Mouse (Mus musculus): ENCODE measurements around the gene Nup62cl. TPM values are rescaled to one million over a fixed set of nuclear protein-coding genes. Genes with fewer than 3 reads are reported as not detected.
A peak's percentile ranks its signal among the peaks of the same experiment; 100 is the strongest.

Gene Nup62cl
- 1 to 10 TPM in 1 of 2 experiments, under 1 TPM in 1; 0.19 to 1.2 TPM for total RNA-seq (2021)
- long read RNA-seq, experiment 1: 0 reads
- long read RNA-seq, experiment 2: 0 reads

DNA sequence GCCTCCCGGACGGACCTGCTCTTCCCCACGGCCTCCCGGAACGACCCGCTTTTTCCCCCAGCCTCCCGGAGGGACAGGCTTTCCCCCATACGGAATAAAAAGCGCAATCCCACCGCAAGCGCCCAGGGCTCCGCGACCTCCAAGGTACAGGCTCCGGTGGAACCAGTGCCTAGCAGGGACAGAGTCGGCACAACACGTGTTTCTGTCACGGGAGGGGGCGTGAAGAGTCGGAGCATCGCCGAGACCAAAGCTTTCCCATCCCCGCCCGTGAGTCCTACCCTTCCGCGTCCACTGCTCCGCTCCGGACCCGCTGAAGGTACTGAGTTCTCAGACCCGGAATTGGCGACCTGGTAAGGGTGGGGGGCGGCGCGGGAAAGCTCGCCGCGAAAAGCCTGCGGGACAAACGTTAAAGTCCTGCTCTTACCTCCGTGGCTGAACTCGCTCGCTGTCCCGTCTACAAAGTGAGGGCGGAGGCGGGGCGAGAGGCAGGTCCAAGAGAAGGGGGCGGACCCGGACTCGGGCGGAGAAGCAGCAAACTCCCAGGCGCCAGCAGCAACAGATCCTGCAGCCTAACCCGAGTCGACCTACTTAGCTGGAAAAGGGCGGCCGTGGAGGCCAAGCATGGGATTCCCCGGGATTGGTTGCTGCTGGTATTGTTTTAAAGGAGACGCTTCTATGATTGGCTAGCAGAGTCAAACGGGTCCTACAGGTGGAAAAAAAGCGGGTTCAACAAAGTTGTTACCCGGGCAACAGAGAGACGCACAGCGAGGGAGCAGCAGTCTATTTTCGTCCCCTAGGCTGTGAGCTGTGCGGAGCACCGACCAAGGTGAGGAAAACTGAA lies at the start of gene Nup62cl, which contains the start of gene Pih1h3b:
TSS of gene Nup62cl (minus strand) at position 578 of the 841 bp plus-strand sequence.
TSS of gene Pih1h3b (plus strand) at position 745 of the 841 bp plus-strand sequence.
- no peak for DNase-seq (ENCODE audit: low spot score in 2 of 2)

DNA sequence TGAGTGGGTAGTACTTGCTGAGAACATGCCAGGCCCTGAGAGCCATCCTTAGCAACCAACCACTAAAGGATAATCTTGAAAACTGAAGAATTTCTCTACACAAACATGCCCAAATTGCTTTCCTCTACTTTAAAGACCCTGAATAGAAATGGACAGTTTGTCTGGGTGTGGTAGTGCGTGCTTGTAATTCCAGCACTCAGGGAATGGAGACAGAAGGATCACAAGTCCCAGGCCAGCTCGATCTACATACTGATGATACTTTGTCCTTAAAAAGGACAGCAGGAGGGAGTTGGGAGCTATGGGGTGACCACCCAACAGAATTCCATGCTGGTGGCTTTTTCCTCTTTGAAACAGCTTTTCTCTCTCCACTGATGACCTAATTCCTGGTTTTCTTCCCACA lies 31.6 kb upstream of the Nup62cl start:
- DNase-seq (ENCODE audit: low spot score in 2 of 2): no peak

DNA sequence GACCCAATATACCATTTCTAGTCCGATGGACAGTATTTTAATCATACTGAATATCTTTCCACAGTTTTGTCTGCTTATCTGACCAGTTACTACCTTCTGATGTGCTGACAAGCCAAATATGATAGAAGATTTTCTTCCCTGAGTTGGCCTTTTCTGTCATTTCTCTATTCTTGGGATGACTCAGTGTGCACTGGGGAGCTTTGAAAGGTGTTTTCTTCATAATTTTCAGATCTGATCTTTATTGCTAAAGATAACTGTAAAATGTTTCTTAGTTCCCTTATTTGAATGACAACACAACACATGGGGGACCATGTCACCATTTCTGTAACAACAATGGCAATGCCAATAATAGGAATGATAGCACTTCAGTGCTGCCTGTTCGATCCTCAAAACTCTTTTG lies 20.0 kb upstream of the Nup62cl start:
- DNase-seq (ENCODE audit: low spot score in 2 of 2): no peak

DNA sequence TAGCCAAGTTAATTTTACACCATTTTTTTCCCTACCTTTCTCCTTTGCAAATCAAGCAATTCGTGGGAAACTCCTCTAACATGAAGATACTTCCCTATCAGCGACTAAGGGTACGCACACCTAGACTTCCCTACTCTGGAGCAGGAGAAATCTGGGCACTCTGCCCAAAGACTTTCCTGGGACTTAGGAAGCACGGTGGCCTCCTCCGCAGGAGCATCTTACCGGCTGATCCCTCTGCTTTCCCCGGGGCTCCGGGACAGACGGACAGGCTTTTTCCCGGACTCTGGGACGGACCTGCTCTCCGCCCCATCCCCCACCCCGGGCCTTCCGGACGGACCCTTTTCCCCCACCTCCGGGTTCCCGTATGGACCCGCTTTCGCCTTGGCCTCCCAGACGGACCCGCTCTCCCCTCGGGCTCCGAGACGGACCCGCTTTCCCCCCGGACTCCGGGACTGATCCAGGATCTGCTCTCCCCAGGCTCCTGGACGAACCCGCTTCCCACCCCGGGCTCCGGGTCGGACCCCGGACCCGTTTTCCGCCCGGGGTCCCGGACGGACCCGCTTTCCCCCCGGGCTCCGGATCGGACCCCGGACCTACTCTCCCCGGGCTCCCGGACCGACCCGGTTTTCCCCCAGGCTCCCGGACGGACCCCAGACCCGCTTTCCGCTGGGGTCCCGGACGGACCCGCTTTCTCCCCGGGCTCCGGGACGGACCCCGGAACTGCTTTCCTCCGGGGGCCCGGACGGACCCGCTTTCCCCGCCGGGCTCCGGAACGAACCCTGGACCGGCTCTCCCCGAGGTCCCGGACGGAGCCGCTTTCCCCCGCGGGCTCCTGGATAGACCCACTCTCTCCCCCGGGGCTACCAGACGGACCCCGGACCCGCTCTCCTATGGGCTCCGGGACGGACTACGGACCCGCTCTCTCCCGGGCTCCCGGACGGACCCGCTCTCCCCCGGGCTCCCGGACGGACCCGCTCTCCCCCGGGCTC lies 1.3 kb downstream of the Nup62cl start:
- DNase-seq (ENCODE audit: low spot score in 2 of 2): no peak

DNA sequence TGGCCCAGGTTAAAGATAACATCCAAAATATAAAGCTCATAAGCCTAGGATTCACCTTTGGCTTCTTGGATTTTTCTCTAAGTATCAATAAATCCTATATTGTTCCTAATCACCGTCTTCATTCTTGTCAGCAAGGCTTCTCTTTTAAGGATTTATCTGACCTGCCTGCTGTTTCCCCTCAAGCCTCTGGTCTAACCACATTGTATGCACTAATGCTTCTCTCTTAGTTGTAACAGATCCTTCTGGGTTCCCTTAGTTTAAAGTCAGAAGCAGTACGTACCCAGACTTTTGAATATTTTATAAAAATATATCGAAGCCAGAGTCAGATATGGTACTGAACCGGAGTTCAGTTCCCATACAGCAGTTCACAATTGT lies 63.8 kb downstream of the Nup62cl start:
- DNase-seq (ENCODE audit: low spot score in 2 of 2): no peak

DNA sequence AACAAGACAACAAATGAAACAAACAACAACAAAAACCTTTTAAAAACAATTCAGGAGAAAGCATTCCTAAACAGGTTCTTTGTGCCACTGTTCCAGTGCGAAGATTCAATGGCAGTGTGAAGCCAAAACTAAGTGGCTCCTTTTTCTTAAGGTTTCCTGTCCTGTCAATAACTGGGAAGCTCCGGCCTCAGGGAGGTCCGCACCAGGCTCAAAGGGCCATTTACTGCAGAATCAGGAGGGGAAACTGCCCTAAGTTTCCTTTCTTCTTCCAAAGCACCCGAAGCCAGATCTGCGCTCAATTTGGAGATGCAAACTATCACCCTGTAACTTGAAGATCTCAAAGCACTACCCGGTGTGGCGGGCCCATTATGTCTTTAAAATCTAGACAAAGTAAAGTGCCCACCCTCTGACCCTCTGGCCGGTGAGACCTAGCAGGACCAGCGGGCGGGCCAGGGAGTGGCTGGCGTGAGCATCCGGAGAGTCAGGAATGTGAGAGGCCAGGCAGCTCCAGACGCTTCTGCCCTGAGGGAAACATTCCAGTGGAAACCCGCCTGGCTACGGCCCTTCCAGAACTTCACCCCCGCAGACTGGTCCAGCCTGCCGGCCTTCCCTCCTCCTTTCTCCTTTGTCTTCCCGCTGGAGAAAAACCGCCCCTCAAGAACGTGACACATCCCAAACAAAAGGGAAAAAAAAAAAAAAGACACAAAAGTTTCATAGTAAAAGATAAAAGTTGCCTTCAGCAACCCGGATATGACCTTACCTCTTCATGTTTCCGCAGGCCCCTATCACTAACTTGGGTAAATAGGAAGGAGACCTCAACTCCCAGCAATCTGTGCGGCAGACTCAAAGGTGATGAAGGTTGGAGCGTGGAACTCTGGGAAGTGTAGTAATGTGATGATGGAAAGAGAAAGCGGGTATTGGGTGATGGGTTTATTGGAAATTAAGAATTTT lies 64.5 kb downstream of the Nup62cl start, which contains the start of gene Rbm41:
TSS of gene Rbm41 (minus strand) at position 856 of the 951 bp plus-strand sequence.
- DNase-seq (ENCODE audit: low spot score in 2 of 2): peak; percentile 63 to 67

DNA sequence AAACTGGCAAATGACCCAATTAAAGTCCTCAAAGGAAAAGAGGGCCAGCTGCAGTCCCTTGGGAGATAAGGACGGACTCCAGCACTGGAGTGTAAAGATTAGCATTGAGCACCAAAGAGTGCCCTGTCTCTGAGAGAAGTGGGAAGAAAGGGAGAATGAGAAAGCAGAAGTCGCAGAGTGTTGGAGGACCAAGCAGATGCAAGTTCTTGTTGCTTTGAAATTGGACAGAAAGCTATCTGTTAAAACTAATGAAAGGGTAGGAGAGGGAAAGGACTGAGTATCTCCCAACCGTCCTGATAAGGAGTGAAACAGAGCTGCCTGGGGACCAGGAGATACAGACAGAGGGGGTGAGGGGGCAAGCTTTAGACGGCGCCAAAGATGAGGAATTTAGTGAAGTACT lies 80.4 kb downstream of the Nup62cl start:
- DNase-seq (ENCODE audit: low spot score in 2 of 2): no peak

Other genes starting within 250 kb of the Nup62cl start
- 1 to 10 TPM; 3.8 to 6.5 TPM for gene Morc4, start 191.0 kb downstream of the Nup62cl start, total RNA-seq (2021)
- 1 to 10 TPM; 8.6 to 9.1 TPM for gene Rbm41, start 64.1 kb downstream of the Nup62cl start, total RNA-seq (2021)
- gene Pih1h3b, start 167 bp upstream of the Nup62cl start, total RNA-seq (2021): not detected

All from left cerebral cortex, adult 18-20 months (tissue).